7 mouse cellular contexts compared by ENCODE assay signal in the genomic region with DNA sequence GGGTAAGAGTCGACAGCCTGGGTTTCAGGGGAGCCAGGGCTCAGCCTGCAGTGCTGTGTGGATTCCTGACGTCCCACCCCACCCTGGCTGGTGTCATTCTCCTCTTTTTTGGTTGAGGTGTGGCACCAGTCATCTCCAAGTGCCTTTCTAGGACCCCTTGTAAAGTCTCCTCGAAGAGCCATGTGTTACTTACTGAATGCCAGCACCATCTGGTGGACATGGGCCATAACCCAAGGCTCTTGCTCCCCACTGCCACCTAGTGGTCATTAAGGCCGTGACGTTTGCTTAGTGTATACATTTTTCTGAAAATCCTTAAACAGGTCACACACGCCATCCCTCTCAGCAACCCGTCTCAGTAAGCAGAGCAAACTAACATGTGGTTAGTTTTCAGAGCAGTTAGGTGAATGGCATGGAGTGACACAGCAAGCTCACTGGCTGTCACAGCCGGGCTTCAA. TPM values are rescaled to one million over a fixed set of nuclear protein-coding genes. Genes with fewer than 3 reads are reported as not detected.
A peak's percentile ranks its signal among the peaks of the same experiment; 100 is the strongest.
DNase-seq lines count a peak whose midpoint lies in the region; ATAC-seq lines count a peak whose summit lies in the region.

No protein-coding gene starts in this region.

- H3K27ac ChIP-seq in intestine, embryonic 14.5 days (ENCODE audit: low read depth) = no peak overlapping the region

- no peaks in the 10 kb centered on the region for H3K27me3 ChIP-seq in intestine, embryonic 14.5 days (replicated peaks; ENCODE audit: control insufficient read depth, insufficient read depth, low read length)

- DNase-seq in cerebellum, postnatal 14 days = peak; percentile 89 to 90
- DNase-seq in gastrocnemius, adult 18-20 months (ENCODE audit: low spot score) = peak; percentile 73
- peak; percentile 79 for DNase-seq in intestine, embryonic 14.5 days (ENCODE audit: low spot score)
- DNase-seq in left cerebral cortex, adult 9 months (ENCODE audit: low spot score in 2 of 2) = peak; percentile 42 to 81
- DNase-seq in right cerebral cortex, postnatal 4 days = peak; percentile 73

- whole genome bisulfite sequencing in intestine, embryonic 14.5 days = 23% methylated on average over 8 of the region's 8 CpGs

- no peak overlapping the region for H3K9ac ChIP-seq in intestine, embryonic 14.5 days (ENCODE audit: low read length)

- H3K4me1 ChIP-seq in intestine, embryonic 14.5 days (replicated peaks; ENCODE audit: control insufficient read depth, insufficient read depth, low read length) = no peaks in the 10 kb centered on the region

- H3K36me3 ChIP-seq in intestine, embryonic 14.5 days (ENCODE audit: control insufficient read depth, insufficient read depth, low read length) = no peaks in the 10 kb centered on the region

- peak; percentile 96 for ATAC-seq in activated CD4-positive, CD25-positive, alpha-beta regulatory T cell, adult 4 months
- peak; percentile 65 for ATAC-seq in intestine, embryonic 14.5 days (replicated peaks; ENCODE audit: low FRiP score, low TSS enrichment, low read depth)
- peak; percentile 98 for ATAC-seq in megakaryocyte-erythroid progenitor cell, adult 5-6 weeks (replicated peaks; ENCODE audit: low FRiP score, low TSS enrichment, poor library complexity, severe bottlenecking)

- H3K9me3 ChIP-seq in intestine, embryonic 14.5 days (ENCODE audit: control insufficient read depth, low read length) = no peaks in the 10 kb centered on the region

- H3K4me2 ChIP-seq in intestine, embryonic 14.5 days (ENCODE audit: low read length) = no peak overlapping the region

- H3K4me3 ChIP-seq in intestine, embryonic 14.5 days (ENCODE audit: low read depth, low read length) = no peak overlapping the region

RNA-seq across cellular contexts. Expression of gene Vps8, which starts 10.3 kb away (rescaled TPM):
- 10 to 100 TPM; 13.5 to 15.2 TPM for polyA plus RNA-seq in activated CD4-positive, CD25-positive, alpha-beta regulatory T cell, adult 4 months (2017; shearing (Covaris generic))
- 1 to 10 TPM; 7.2 to 9.0 TPM for total RNA-seq in gastrocnemius, adult 18-20 months (2021)
- 14.4 and 20.8 TPM in 2 replicates for polyA plus RNA-seq in intestine, embryonic 14.5 days (2014; fragmentation: Nextera tagmentation; extraction: Ambion mirVana)
- total RNA-seq in megakaryocyte-erythroid progenitor cell, adult 5-6 weeks (2014; fragmentation: Nextera tagmentation) = 16.0 and 35.0 TPM in 2 replicates
- 24.2 and 25.9 TPM in 2 replicates for total RNA-seq in megakaryocyte-erythroid progenitor cell, adult 5-6 weeks (2017)
